Mouse (Mus musculus): ENCODE measurements around the gene Kcnj14.

GRCm38 (mm10) chr7:45775237-45775636 lies 49.3 kb downstream of the Kcnj14 start:
- no peak for TF ChIP-seq CTCF (IDR thresholded peaks at IDR 0.05; ENCODE audit: low read depth)
- no peak for TF ChIP-seq EP300 (IDR thresholded peaks at IDR 0.05; ENCODE audit: low read depth)

Measured in heart, postnatal 0 days (tissue).